Comparison of ENCODE assay signal across 8 mouse cellular contexts in genomic region chr11:40694311-40695087, GRCm38 (mm10). TPM values are rescaled to one million over a fixed set of nuclear protein-coding genes. Genes with fewer than 3 reads are reported as not detected.
DNase-seq lines count a peak whose midpoint lies in the region; ATAC-seq lines count a peak whose summit lies in the region.

No protein-coding gene starts in this region.

- peak overlapping the region; percentile 81 for H3K9ac ChIP-seq in intestine, embryonic 14.5 days (ENCODE audit: low read length)
- H3K9ac ChIP-seq in midbrain, embryonic 12.5 days (replicated peaks): peak overlapping the region; percentile 70

- H3K36me3 ChIP-seq in erythroblast, embryonic 14.5 days (ENCODE audit: control insufficient read depth): peaks cover 9% of the 10 kb centered on the region
- H3K36me3 ChIP-seq in intestine, embryonic 14.5 days (ENCODE audit: control insufficient read depth, insufficient read depth, low read length): no peaks in the 10 kb centered on the region
- H3K36me3 ChIP-seq in limb, embryonic 10.5 days: peaks cover 8% of the 10 kb centered on the region
- H3K36me3 ChIP-seq in midbrain, embryonic 12.5 days: no peaks in the 10 kb centered on the region

- ATAC-seq in erythroblast, adult 5-6 weeks (replicated peaks; ENCODE audit: low FRiP score, poor library complexity, severe bottlenecking): no peak
- ATAC-seq in common myeloid progenitor, adult 5-6 weeks (replicated peaks; ENCODE audit: low read depth, poor library complexity, severe bottlenecking): peak; percentile 39
- ATAC-seq in intestine, embryonic 14.5 days (replicated peaks; ENCODE audit: low FRiP score, low TSS enrichment, low read depth): no peak; the same call in 1 of the 2 replicates
- ATAC-seq in midbrain, embryonic 12.5 days (ENCODE audit: low FRiP score, low read depth): peak; percentile 57

- WGBS in intestine, embryonic 14.5 days: under 1% methylated on average over 31 of the region's 31 CpGs
- under 1% methylated on average over 31 of the region's 31 CpGs for WGBS in limb, embryonic 10.5 days
- under 1% methylated on average over 31 of the region's 31 CpGs for WGBS in midbrain, embryonic 12.5 days

- peak overlapping the region; percentile 98 for H3K27ac ChIP-seq in intestine, embryonic 14.5 days (ENCODE audit: low read depth)
- peak overlapping the region; percentile 96 for H3K27ac ChIP-seq in limb, embryonic 10.5 days
- H3K27ac ChIP-seq in midbrain, embryonic 12.5 days (replicated peaks): peak overlapping the region; percentile 92

- H3K4me3 ChIP-seq in erythroblast, embryonic 14.5 days (replicated peaks): peak overlapping the region; percentile 97
- H3K4me3 ChIP-seq in intestine, embryonic 14.5 days (ENCODE audit: low read depth, low read length): peak overlapping the region; percentile 71
- H3K4me3 ChIP-seq in limb, embryonic 10.5 days: peak overlapping the region; percentile 88
- peak overlapping the region; percentile 82 for H3K4me3 ChIP-seq in midbrain, embryonic 12.5 days

- peaks cover under 1% of the 10 kb centered on the region; the same call in 1 of the 2 replicates for H3K9me3 ChIP-seq in erythroblast, embryonic 14.5 days (ENCODE audit: control insufficient read depth, low read length)
- no peaks in the 10 kb centered on the region for H3K9me3 ChIP-seq in intestine, embryonic 14.5 days (ENCODE audit: control insufficient read depth, low read length)
- no peaks in the 10 kb centered on the region for H3K9me3 ChIP-seq in limb, embryonic 10.5 days (replicated peaks)
- H3K9me3 ChIP-seq in midbrain, embryonic 12.5 days: no peaks in the 10 kb centered on the region

- DNase-seq in gastrocnemius, postnatal 25 days: peak; percentile 66
- peak; percentile 85 for DNase-seq in intestine, embryonic 14.5 days (ENCODE audit: low spot score)
- DNase-seq in limb, embryonic 10.5 days (ENCODE audit: low spot score): peak; percentile 67
- DNase-seq in spleen, adult 18-20 months: peak; percentile 19 to 54

- peaks cover 43% of the 10 kb centered on the region for H3K4me1 ChIP-seq in erythroblast, embryonic 14.5 days (ENCODE audit: control insufficient read depth)
- peaks cover 18% of the 10 kb centered on the region for H3K4me1 ChIP-seq in intestine, embryonic 14.5 days (replicated peaks; ENCODE audit: control insufficient read depth, insufficient read depth, low read length)
- peaks cover 16% of the 10 kb centered on the region for H3K4me1 ChIP-seq in limb, embryonic 10.5 days
- peaks cover 27% of the 10 kb centered on the region for H3K4me1 ChIP-seq in midbrain, embryonic 12.5 days

- H3K4me2 ChIP-seq in intestine, embryonic 14.5 days (ENCODE audit: low read length): peak overlapping the region; percentile 91
- H3K4me2 ChIP-seq in midbrain, embryonic 12.5 days (replicated peaks): peak overlapping the region; percentile 75

- no peaks in the 10 kb centered on the region for H3K27me3 ChIP-seq in erythroblast, embryonic 14.5 days (ENCODE audit: control insufficient read depth)
- H3K27me3 ChIP-seq in intestine, embryonic 14.5 days (replicated peaks; ENCODE audit: control insufficient read depth, insufficient read depth, low read length): no peaks in the 10 kb centered on the region
- no peaks in the 10 kb centered on the region for H3K27me3 ChIP-seq in limb, embryonic 10.5 days (ENCODE audit: low read depth, poor library complexity, severe bottlenecking)
- H3K27me3 ChIP-seq in midbrain, embryonic 12.5 days: no peaks in the 10 kb centered on the region

RNA-seq across cellular contexts. Expression of gene Mat2b, which starts 0.5 kb away (rescaled TPM):
- 1.7 and 2.1 TPM in 2 replicates for polyA plus RNA-seq in erythroblast, embryonic 14.5 days (2012)
- total RNA-seq in erythroblast, adult 5-6 weeks (2015; ENCODE audit: low replicate concordance): 36.5 and 46.8 TPM in 2 replicates
- total RNA-seq in erythroblast, adult 5-6 weeks (2017; ENCODE audit: low replicate concordance): 54.5 and 64.7 TPM in 2 replicates
- 112 and 124 TPM in 2 replicates for total RNA-seq in common myeloid progenitor, adult 5-6 weeks (2017)
- 10 to 100 TPM; 55.6 to 58.6 TPM for total RNA-seq in gastrocnemius, postnatal 25 days (2021)
- polyA plus RNA-seq in intestine, embryonic 14.5 days (2014; fragmentation: Nextera tagmentation; extraction: Ambion mirVana): 88.4 and 89.8 TPM in 2 replicates
- 116 and 123 TPM in 2 replicates for polyA plus RNA-seq in limb, embryonic 10.5 days (2016; fragmentation: Nextera tagmentation; extraction: Ambion mirVana)
- 88.6 and 88.7 TPM in 2 replicates for polyA plus RNA-seq in midbrain, embryonic 12.5 days (2016; fragmentation: Nextera tagmentation; extraction: Ambion mirVana)

RNA-seq across cellular contexts. Expression of gene Hmmr, which starts 38.7 kb away (rescaled TPM):
- polyA plus RNA-seq in erythroblast, embryonic 14.5 days (2012): 1.8 and 2.1 TPM in 2 replicates
- total RNA-seq in erythroblast, adult 5-6 weeks (2015; ENCODE audit: low replicate concordance): 29.6 and 45.6 TPM in 2 replicates
- total RNA-seq in erythroblast, adult 5-6 weeks (2017; ENCODE audit: low replicate concordance): 53.4 and 59.9 TPM in 2 replicates
- 93.3 and 111 TPM in 2 replicates for total RNA-seq in common myeloid progenitor, adult 5-6 weeks (2017)
- total RNA-seq in gastrocnemius, postnatal 25 days (2021): under 1 TPM; 0.43 to 0.62 TPM
- 45.0 and 48.0 TPM in 2 replicates for polyA plus RNA-seq in intestine, embryonic 14.5 days (2014; fragmentation: Nextera tagmentation; extraction: Ambion mirVana)
- polyA plus RNA-seq in limb, embryonic 10.5 days (2016; fragmentation: Nextera tagmentation; extraction: Ambion mirVana): 54.2 and 55.5 TPM in 2 replicates
- 48.5 and 49.0 TPM in 2 replicates for polyA plus RNA-seq in midbrain, embryonic 12.5 days (2016; fragmentation: Nextera tagmentation; extraction: Ambion mirVana)

RNA-seq across cellular contexts. Expression of gene Nudcd2, which starts 39.0 kb away (rescaled TPM):
- 3.7 and 4.6 TPM in 2 replicates for polyA plus RNA-seq in erythroblast, embryonic 14.5 days (2012)
- total RNA-seq in erythroblast, adult 5-6 weeks (2015; ENCODE audit: low replicate concordance): 25.3 and 43.4 TPM in 2 replicates
- 31.8 and 46.9 TPM in 2 replicates for total RNA-seq in erythroblast, adult 5-6 weeks (2017; ENCODE audit: low replicate concordance)
- 173 and 217 TPM in 2 replicates for total RNA-seq in common myeloid progenitor, adult 5-6 weeks (2017)
- 10 to 100 TPM; 10.6 to 12.5 TPM for total RNA-seq in gastrocnemius, postnatal 25 days (2021)
- 147 and 149 TPM in 2 replicates for polyA plus RNA-seq in intestine, embryonic 14.5 days (2014; fragmentation: Nextera tagmentation; extraction: Ambion mirVana)
- 232 and 242 TPM in 2 replicates for polyA plus RNA-seq in limb, embryonic 10.5 days (2016; fragmentation: Nextera tagmentation; extraction: Ambion mirVana)
- polyA plus RNA-seq in midbrain, embryonic 12.5 days (2016; fragmentation: Nextera tagmentation; extraction: Ambion mirVana): 136 and 143 TPM in 2 replicates

Comparison
In these comparisons a context has a peak if more than half of its experiments do, and no peak if none do; other contexts are left out.
1. ATAC-seq: peak in common myeloid progenitor, adult 5-6 weeks (single experiment) and midbrain, embryonic 12.5 days (single experiment); none in erythroblast, adult 5-6 weeks (single experiment) and intestine, embryonic 14.5 days (single experiment).
2. RNA of gene Mat2b, which starts 0.5 kb away (polyA plus RNA-seq): 116 to 123 TPM in limb, embryonic 10.5 days, 88.6 to 88.7 TPM in midbrain, embryonic 12.5 days and 88.4 to 89.8 TPM in intestine, embryonic 14.5 days; 1.7 to 2.1 TPM in erythroblast, embryonic 14.5 days; every median in the first group is over 10 times any median in the second.
3. RNA of gene Hmmr, which starts 38.7 kb away (polyA plus RNA-seq): 54.2 to 55.5 TPM in limb, embryonic 10.5 days, 48.5 to 49.0 TPM in midbrain, embryonic 12.5 days and 45.0 to 48.0 TPM in intestine, embryonic 14.5 days; 1.8 to 2.1 TPM in erythroblast, embryonic 14.5 days; every median in the first group is over 10 times any median in the second.
4. RNA of gene Nudcd2, which starts 39.0 kb away (polyA plus RNA-seq): 232 to 242 TPM in limb, embryonic 10.5 days, 147 to 149 TPM in intestine, embryonic 14.5 days and 136 to 143 TPM in midbrain, embryonic 12.5 days; 3.7 to 4.6 TPM in erythroblast, embryonic 14.5 days; every median in the first group is over 10 times any median in the second.
5. Peak in every context shown above with its lines, with median percentiles within 50 percentile points of each other: H3K4me3 ChIP-seq, DNase-seq and H3K27ac ChIP-seq.